Mouse (Mus musculus): ENCODE results near the gene Nap1l5. TPM values are rescaled to one million over a fixed set of nuclear protein-coding genes. Genes with fewer than 3 reads are reported as not detected.
"Not testable (repeated sequence)": the region's sequence is repeated elsewhere in the genome, so short reads cannot be mapped to it uniquely, and the experiment has no call there.

Nap1l5 gene
- polyA plus RNA-seq, 1 experiment from 2014 or later = 0.19 TPM

DNA sequence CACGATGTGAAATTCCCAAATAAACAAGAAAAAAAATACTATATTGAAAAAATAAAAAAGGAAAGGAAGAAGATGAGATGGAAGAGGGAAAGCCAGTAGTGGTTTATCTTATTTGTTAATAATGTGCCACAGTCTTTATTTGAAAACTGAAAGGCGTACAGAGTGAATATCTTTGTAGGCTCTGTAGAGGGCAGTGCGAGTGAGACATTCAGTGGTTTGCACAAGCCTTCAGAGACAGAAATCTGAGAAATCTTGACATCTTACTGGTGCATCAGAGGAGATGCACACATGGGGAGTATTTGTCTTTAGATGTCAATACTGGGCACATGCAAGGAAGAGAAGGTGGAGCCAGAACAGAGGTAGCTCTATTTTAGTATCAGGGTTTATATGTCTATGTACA lies 25.5 kb downstream of the Nap1l5 start:
- H3K4me2 ChIP-seq (ENCODE audit: low read depth, low read length) = no peak overlapping the region
- no peaks in the 10 kb centered on the region for H3K4me1 ChIP-seq (ENCODE audit: insufficient read depth)
- H3K27me3 ChIP-seq (ENCODE audit: insufficient read depth, low read length) = no peaks in the 10 kb centered on the region
- ATAC-seq (no peak), DNase-seq (no peak)
- H3K36me3 ChIP-seq (replicated peaks; ENCODE audit: insufficient read depth, low read length) = no peaks in the 10 kb centered on the region
- no peak overlapping the region for H3K9ac ChIP-seq (replicated peaks)
- H3K27ac ChIP-seq (ENCODE audit: low read depth) = no peak overlapping the region
- TF ChIP-seq EP300 (IDR thresholded peaks at IDR 0.05; ENCODE audit: low read depth) = no peak
- no peak for TF ChIP-seq CTCF (IDR thresholded peaks at IDR 0.05; ENCODE audit: low read depth)
- no peaks in the 10 kb centered on the region for H3K9me3 ChIP-seq (ENCODE audit: low read length)
- WGBS (ENCODE audit: insufficient replicate concordance) = 70% methylated on average over 3 of the region's 3 CpGs
- no peak overlapping the region for H3K4me3 ChIP-seq (ENCODE audit: low read depth, low read length)

DNA sequence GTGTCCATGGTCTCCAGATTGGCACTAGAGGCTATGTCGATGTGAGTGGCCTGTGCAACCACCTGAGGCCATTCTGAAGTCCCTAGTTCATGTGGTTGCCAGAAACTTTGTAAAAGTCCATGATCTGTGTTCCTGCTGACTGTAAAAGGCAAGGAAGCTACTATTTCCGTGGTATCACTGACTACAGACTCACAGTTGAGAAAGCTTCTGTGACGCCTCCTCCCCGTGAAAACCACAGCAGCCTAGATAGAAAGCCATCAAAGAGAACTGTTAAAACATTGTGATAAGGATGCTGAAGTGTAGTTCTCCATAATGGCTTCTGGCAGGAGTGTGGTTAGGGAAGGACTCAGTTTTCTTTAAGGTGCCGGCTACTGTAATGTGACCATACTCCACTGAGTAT lies 26.0 kb downstream of the Nap1l5 start:
- no peak for TF ChIP-seq EP300 (IDR thresholded peaks at IDR 0.05; ENCODE audit: low read depth)
- TF ChIP-seq CTCF (IDR thresholded peaks at IDR 0.05; ENCODE audit: low read depth) = no peak
- H3K27me3 ChIP-seq (ENCODE audit: insufficient read depth, low read length) = no peaks in the 10 kb centered on the region
- WGBS (ENCODE audit: insufficient replicate concordance) = 46% methylated on average over 5 of the region's 5 CpGs
- no peak overlapping the region for H3K9ac ChIP-seq (replicated peaks)
- no peak overlapping the region for H3K4me2 ChIP-seq (ENCODE audit: low read depth, low read length)
- H3K4me3 ChIP-seq (ENCODE audit: low read depth, low read length) = no peak overlapping the region
- DNase-seq (no peak), ATAC-seq (no peak)
- no peaks in the 10 kb centered on the region for H3K4me1 ChIP-seq (ENCODE audit: insufficient read depth)
- no peaks in the 10 kb centered on the region for H3K36me3 ChIP-seq (replicated peaks; ENCODE audit: insufficient read depth, low read length)
- no peaks in the 10 kb centered on the region for H3K9me3 ChIP-seq (ENCODE audit: low read length)
- no peak overlapping the region for H3K27ac ChIP-seq (ENCODE audit: low read depth)

- ATAC-seq (no peak), DNase-seq (no peak)
- no peaks in the 10 kb centered on the region for H3K9me3 ChIP-seq (ENCODE audit: low read length)
- H3K27ac ChIP-seq (ENCODE audit: low read depth) = no peak overlapping the region
- no peaks in the 10 kb centered on the region for H3K4me1 ChIP-seq (ENCODE audit: insufficient read depth)
- no peaks in the 10 kb centered on the region; the same call in 1 of the 2 replicates for H3K36me3 ChIP-seq (replicated peaks; ENCODE audit: insufficient read depth, low read length)
- no peaks in the 10 kb centered on the region for H3K27me3 ChIP-seq (ENCODE audit: insufficient read depth, low read length)
- H3K9ac ChIP-seq (replicated peaks) = no peak overlapping the region
- TF ChIP-seq EP300 (IDR thresholded peaks at IDR 0.05; ENCODE audit: low read depth) (no peak), CTCF (IDR thresholded peaks at IDR 0.05; ENCODE audit: low read depth) (no peak)
- 85% methylated on average over 9 of the region's 9 CpGs for WGBS (ENCODE audit: insufficient replicate concordance)
- no peak overlapping the region for H3K4me3 ChIP-seq (ENCODE audit: low read depth, low read length)
- no peak overlapping the region for H3K4me2 ChIP-seq (ENCODE audit: low read depth, low read length)
Observed at GRCm38 (mm10) chr6:58879987-58880386, 26.9 kb downstream of the Nap1l5 start.

GRCm38 (mm10) chr6:58879572-58879971 lies 27.3 kb downstream of the Nap1l5 start:
- 70% methylated on average over 4 of the region's 4 CpGs for WGBS (ENCODE audit: insufficient replicate concordance)
- peaks cover 4% of the 10 kb centered on the region; the same call in 1 of the 2 replicates for H3K36me3 ChIP-seq (replicated peaks; ENCODE audit: insufficient read depth, low read length)
- no peak for TF ChIP-seq EP300 (IDR thresholded peaks at IDR 0.05; ENCODE audit: low read depth)
- no peak for TF ChIP-seq CTCF (IDR thresholded peaks at IDR 0.05; ENCODE audit: low read depth)
- H3K9me3 ChIP-seq (ENCODE audit: low read length) = no peaks in the 10 kb centered on the region
- H3K27ac ChIP-seq (ENCODE audit: low read depth) = no peak overlapping the region
- H3K4me1 ChIP-seq (ENCODE audit: insufficient read depth) = no peaks in the 10 kb centered on the region
- no peak overlapping the region for H3K9ac ChIP-seq (replicated peaks)
- DNase-seq (no peak), ATAC-seq (no peak)
- H3K4me2 ChIP-seq (ENCODE audit: low read depth, low read length) = no peak overlapping the region
- no peaks in the 10 kb centered on the region for H3K27me3 ChIP-seq (ENCODE audit: insufficient read depth, low read length)
- H3K4me3 ChIP-seq (ENCODE audit: low read depth, low read length) = no peak overlapping the region

GRCm38 (mm10) chr6:58867858-58868257 lies 39.0 kb downstream of the Nap1l5 start:
- DNase-seq; H3K27me3 ChIP-seq (ENCODE audit: insufficient read depth, low read length); H3K36me3 ChIP-seq (replicated peaks; ENCODE audit: insufficient read depth, low read length); H3K4me1 ChIP-seq (ENCODE audit: insufficient read depth); H3K9ac ChIP-seq (replicated peaks); H3K27ac ChIP-seq (ENCODE audit: low read depth); ATAC-seq; H3K4me3 ChIP-seq (ENCODE audit: low read depth, low read length); H3K4me2 ChIP-seq (ENCODE audit: low read depth, low read length); H3K9me3 ChIP-seq (ENCODE audit: low read length): not testable (repeated sequence)
- 81% methylated on average over 6 of the region's 6 CpGs for WGBS (ENCODE audit: insufficient replicate concordance)

DNA sequence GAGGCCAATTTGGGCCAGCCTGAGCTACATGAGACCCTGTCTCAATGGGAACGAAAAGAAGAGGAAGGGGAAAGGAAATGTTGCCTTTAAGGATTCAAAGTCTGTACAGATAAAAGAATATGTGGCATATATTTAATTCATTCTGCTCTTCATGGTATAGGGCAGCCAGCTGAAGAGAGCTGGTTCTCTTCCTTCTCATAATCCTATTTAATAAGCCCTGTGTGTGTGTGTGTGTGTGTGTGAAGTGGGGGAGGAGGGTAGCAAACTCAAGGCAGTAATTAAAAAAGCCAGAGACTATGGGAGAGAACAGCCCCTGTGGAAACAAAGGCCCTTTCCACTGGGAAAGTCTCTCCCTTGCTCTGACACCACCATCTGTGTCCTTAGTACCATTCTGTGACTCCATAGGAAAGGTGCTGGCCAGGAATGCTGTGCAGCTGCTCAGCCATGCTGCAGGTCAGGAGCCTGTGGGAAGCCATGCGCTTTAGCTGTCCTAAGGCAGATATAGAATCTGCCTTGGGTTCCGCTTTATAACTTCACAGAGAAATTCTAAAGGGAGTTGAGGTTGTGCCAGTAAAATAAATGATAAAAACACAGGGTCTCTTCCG lies 43.1 kb downstream of the Nap1l5 start:
- Histone ChIP-seq H3K36me3 (replicated peaks; ENCODE audit: insufficient read depth, low read length) (peaks cover 4% of the 10 kb centered on the region; the same call in 1 of the 2 replicates), H3K27me3 (ENCODE audit: insufficient read depth, low read length) (no peaks in the 10 kb centered on the region), H3K27ac (ENCODE audit: low read depth) (no peak overlapping the region), H3K4me3 (ENCODE audit: low read depth, low read length) (no peak overlapping the region), H3K9me3 (ENCODE audit: low read length) (no peaks in the 10 kb centered on the region), H3K9ac (replicated peaks) (no peak overlapping the region), H3K4me2 (ENCODE audit: low read depth, low read length) (no peak overlapping the region), H3K4me1 (ENCODE audit: insufficient read depth) (no peaks in the 10 kb centered on the region)
- DNase-seq (no peak), ATAC-seq (no peak)
- 83% methylated on average over 4 of the region's 4 CpGs for WGBS (ENCODE audit: insufficient replicate concordance)
- TF ChIP-seq CTCF (IDR thresholded peaks at IDR 0.05; ENCODE audit: low read depth) = no peak
- no peak for TF ChIP-seq EP300 (IDR thresholded peaks at IDR 0.05; ENCODE audit: low read depth)

All from liver, postnatal 0 days (tissue).